Mouse (Mus musculus) myocyte (in vitro differentiated cells): ENCODE results near the gene Fat3.

Experiments
- CEBPB ChIP-seq: IDR thresholded peaks from 2 replicates; pipeline ENCODE4 v1.6.1; 2011; ENCODE audit warnings: mild to moderate bottlenecking, moderate library complexity; ENCODE audit not compliant: poor library complexity, insufficient read depth, severe bottlenecking
- E2F4 ChIP-seq: IDR thresholded peaks from one replicate; pipeline ENCODE4 v1.6.1; 2011; ENCODE audit warnings: mild to moderate bottlenecking, control low read depth, moderate library complexity; ENCODE audit not compliant: insufficient read depth
- MAX ChIP-seq: IDR thresholded peaks from one replicate; pipeline ENCODE4 v1.6.1; 2011; ENCODE audit warnings: low read depth, mild to moderate bottlenecking, control low read depth
- MYOD1 ChIP-seq, 3 experiments: IDR thresholded peaks; one replicate each; pipeline ENCODE4 v1.6.1; 2011; ENCODE audit warnings: control low read depth in 2 of 3, low read depth in 2 of 3, mild to moderate bottlenecking in 2 of 3, moderate library complexity in 1 of 3; ENCODE audit not compliant: insufficient read length in 2 of 3, control insufficient read depth in 1 of 3
- MYOG ChIP-seq, 3 experiments: IDR thresholded peaks; one replicate each; pipeline ENCODE4 v1.6.1; 2011; ENCODE audit warnings: control low read depth in 2 of 3, low read depth in 2 of 3, mild to moderate bottlenecking in 2 of 3; ENCODE audit not compliant: insufficient read length in 2 of 3, control insufficient read depth in 1 of 3, insufficient read depth in 1 of 3
- POLR2A ChIP-seq: IDR thresholded peaks from one replicate; pipeline ENCODE4 v1.6.1; 2011; ENCODE audit warnings: low read depth, mild to moderate bottlenecking, control low read depth, moderate library complexity; ENCODE audit not compliant: insufficient read length
- SRF ChIP-seq: IDR thresholded peaks from one replicate; pipeline ENCODE4 v1.6.1; 2011; ENCODE audit warnings: low read depth; ENCODE audit not compliant: control insufficient read depth, insufficient read length
- TCF12 ChIP-seq: IDR thresholded peaks from one replicate; pipeline ENCODE4 v1.6.1; 2011; ENCODE audit warnings: mild to moderate bottlenecking, control low read depth; ENCODE audit not compliant: poor library complexity, insufficient read depth, severe bottlenecking
- TCF3 ChIP-seq: IDR thresholded peaks from one replicate; pipeline ENCODE4 v1.6.1; 2011; ENCODE audit warnings: low read depth, control low read depth; ENCODE audit not compliant: insufficient read length
- USF1 ChIP-seq: IDR thresholded peaks from one replicate; pipeline ENCODE4 v1.6.1; 2011; ENCODE audit warnings: low read depth, mild to moderate bottlenecking, control low read depth, moderate library complexity

DNA sequence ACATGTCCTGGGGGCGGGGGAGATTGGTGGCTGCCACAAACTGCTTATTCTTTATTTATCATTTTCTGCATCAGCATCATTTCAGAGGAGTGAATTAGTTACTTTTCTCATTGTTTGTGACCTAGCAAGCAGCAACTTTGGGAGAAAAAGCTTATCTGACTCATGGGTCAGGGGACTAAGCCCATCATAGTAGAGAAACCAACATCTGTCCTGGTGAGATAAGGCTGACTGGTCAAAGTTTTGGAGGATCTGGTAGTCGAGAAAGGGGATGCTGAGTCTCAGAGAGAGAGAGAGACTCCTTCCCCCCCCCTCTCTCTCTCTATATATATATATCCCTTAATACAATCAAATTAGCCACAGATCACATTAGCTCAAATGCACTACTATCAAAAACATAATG is 273.7 kb downstream of the Fat3 start:
- TF ChIP-seq E2F4 = no peak
- no peak for TF ChIP-seq CEBPB
- no peak for TF ChIP-seq USF1
- TF ChIP-seq POLR2A = no peak
- TF ChIP-seq TCF3 = no peak
- TF ChIP-seq MYOD1 (IDR thresholded peaks at IDR 0.05; ENCODE audit: control insufficient read depth in 1 of 3, insufficient read length in 2 of 3, low read depth in 2 of 3) = no peak
- TF ChIP-seq MAX = no peak
- TF ChIP-seq TCF12 = no peak
- TF ChIP-seq MYOG (IDR thresholded peaks at IDR 0.05; ENCODE audit: control insufficient read depth in 1 of 3, insufficient read depth in 1 of 3, insufficient read length in 2 of 3, low read depth in 2 of 3) = no peak
- no peak for TF ChIP-seq SRF
